Mouse (Mus musculus) ovary, postnatal 36 days (tissue): Measurements from ENCODE around the gene Gm36210.

Experiments
- DNase-seq: peaks from one replicate; pipeline ENCODE4 v3.0.0; 2022; ENCODE audit warnings: low spot score, mixed read lengths

Gene Gm36210

GRCm38 (mm10) chr7:4922931-4923565 lies 16.7 kb upstream of the Gm36210 start:
- DNase-seq = no peak

GRCm38 (mm10) chr7:4922508-4922907 lies 16.2 kb upstream of the Gm36210 start:
- peak; percentile 63 for DNase-seq

- no peak for DNase-seq
Observed at GRCm38 (mm10) chr7:4921824-4922482, 15.6 kb upstream of the Gm36210 start, which contains the start of gene Nat14. TSS of gene Nat14 (plus strand) at chr7:4922028.

GRCm38 (mm10) chr7:4920976-4921823 lies 14.9 kb upstream of the Gm36210 start:
- DNase-seq = no peak

- DNase-seq = no peak
Observed at GRCm38 (mm10) chr7:4920496-4920895, 14.2 kb upstream of the Gm36210 start.

- no peak for DNase-seq
Observed at GRCm38 (mm10) chr7:4919971-4920370, 13.7 kb upstream of the Gm36210 start.

GRCm38 (mm10) chr7:4919096-4919495 lies 12.8 kb upstream of the Gm36210 start:
- DNase-seq = no peak

- DNase-seq = no peak
Observed at GRCm38 (mm10) chr7:4918681-4919080, 12.4 kb upstream of the Gm36210 start.

- no peak for DNase-seq
Observed at GRCm38 (mm10) chr7:4917494-4917893, 11.2 kb upstream of the Gm36210 start.

GRCm38 (mm10) chr7:4915669-4916416 lies 9.5 kb upstream of the Gm36210 start:
- no peak for DNase-seq

- DNase-seq = peak; percentile 94
Observed at GRCm38 (mm10) chr7:4915007-4915665, 8.8 kb upstream of the Gm36210 start, which contains the start of gene Zfp628. TSS of gene Zfp628 (plus strand) at chr7:4915217.

GRCm38 (mm10) chr7:4912248-4912647 lies 5.9 kb upstream of the Gm36210 start:
- DNase-seq = no peak

- DNase-seq = peak; percentile 60
Observed at GRCm38 (mm10) chr7:4911561-4911960, 5.2 kb upstream of the Gm36210 start.

- no peak for DNase-seq
Observed at GRCm38 (mm10) chr7:4902404-4902803, 3.9 kb downstream of the Gm36210 start.

GRCm38 (mm10) chr7:4901171-4901570 lies 5.1 kb downstream of the Gm36210 start:
- DNase-seq = no peak

GRCm38 (mm10) chr7:4900523-4900851 lies 5.8 kb downstream of the Gm36210 start:
- DNase-seq = no peak

GRCm38 (mm10) chr7:4899649-4900522 lies 6.4 kb downstream of the Gm36210 start:
- no peak for DNase-seq

- no peak for DNase-seq
Observed at GRCm38 (mm10) chr7:4898851-4899648, 7.3 kb downstream of the Gm36210 start.

GRCm38 (mm10) chr7:4895186-4895585 lies 11.1 kb downstream of the Gm36210 start:
- DNase-seq = no peak

GRCm38 (mm10) chr7:4886680-4887079 lies 19.6 kb downstream of the Gm36210 start:
- DNase-seq = no peak
